Mouse (Mus musculus) E14TG2a.4 (cell line): Measurements from ENCODE around the gene Rapgef4.

Experiments
- CTCF ChIP-seq: conservative IDR thresholded peaks from 2 replicates; pipeline ENCODE4 v1.5.1; 2014; ENCODE audit warnings: low read length
- NANOG ChIP-seq: IDR thresholded peaks from 2 replicates; pipeline ENCODE4 v1.6.1; 2014; ENCODE audit warnings: borderline replicate concordance, low read length, mixed read lengths

- TF ChIP-seq CTCF (no peak), NANOG (no peak)
These were observed 16.8 kb upstream of the Rapgef4 start for GRCm38 (mm10) chr2:71964216-71964615.
